Mouse (Mus musculus) heart, embryonic 16.5 days (tissue): ENCODE results near the gene Ssr2. TPM values are rescaled to one million over a fixed set of nuclear protein-coding genes. Genes with fewer than 3 reads are reported as not detected.

Experiments used
- ATAC-seq: fragments of 200-750 bp; cut with Nextera tagmentation; replicated peaks from 2 replicates; pipeline ENCODE4 v1.8.0; 2017; ENCODE audit warnings: moderate number of reproducible peaks; ENCODE audit not compliant: insufficient read depth, low FRiP score; ENCODE audit errors: extremely low read depth
- H3K27ac ChIP-seq: fragments of 300-500 bp; sonication (generic); 2 replicates; pipeline ENCODE4 v1.5.1; 2014; ENCODE audit warnings: mild to moderate bottlenecking, low read length, control low read depth, moderate library complexity
- H3K27me3 ChIP-seq: fragments of 300-500 bp; sonication (generic); 2 replicates; pipeline ENCODE4 v1.6.1; 2014; ENCODE audit warnings: low read length, mixed read lengths; ENCODE audit not compliant: control insufficient read depth, insufficient read depth
- H3K36me3 ChIP-seq: fragments of 300-500 bp; sonication (generic); 2 replicates; pipeline ENCODE4 v1.6.1; 2014; ENCODE audit not compliant: control insufficient read depth, insufficient read depth
- H3K4me1 ChIP-seq: fragments of 300-500 bp; sonication (generic); 2 replicates; pipeline ENCODE4 v1.6.1; 2014; ENCODE audit warnings: low read length, mixed read lengths; ENCODE audit not compliant: control insufficient read depth, insufficient read depth
- H3K4me2 ChIP-seq: fragments of 300-500 bp; sonication (generic); 2 replicates; pipeline ENCODE4 v1.6.1; 2014; ENCODE audit warnings: low read depth, mild to moderate bottlenecking, control low read depth, low read length
- H3K4me3 ChIP-seq: fragments of 300-500 bp; sonication (generic); 2 replicates; pipeline ENCODE4 v1.5.1; 2014; ENCODE audit warnings: mild to moderate bottlenecking, control low read depth, low read length
- H3K9ac ChIP-seq: fragments of 300-500 bp; sonication (generic); 2 replicates; pipeline ENCODE4 v1.6.1; 2014; ENCODE audit warnings: low read length, control low read depth
- H3K9me3 ChIP-seq: fragments of 300-500 bp; sonication (generic); replicated peaks from 2 replicates; pipeline ENCODE4 v1.6.1; 2016; ENCODE audit warnings: low read length; ENCODE audit not compliant: control insufficient read depth
- WGBS: fragments of 180-500 bp; shearing (Covaris S2); extraction: QIAGEN DNeasy Blood & Tissue Kit; methylation state at CpG from one replicate; pipeline ENCODE4 v1.1.7; 2014; 5-methylcytosine and 5-hydroxymethylcytosine counted together
- polyA plus RNA-seq: library from polyadenylated mRNA; unstranded; fragments of >200 nt; fragmentation: Nextera tagmentation; extraction: Ambion mirVana; gene quantifications from 2 replicates; pipeline ENCODE4 v1.2.1, GENCODE M21; 2015

Gene Ssr2
- polyA plus RNA-seq, 1 experiment from 2014 or later = 136 TPM

DNA sequence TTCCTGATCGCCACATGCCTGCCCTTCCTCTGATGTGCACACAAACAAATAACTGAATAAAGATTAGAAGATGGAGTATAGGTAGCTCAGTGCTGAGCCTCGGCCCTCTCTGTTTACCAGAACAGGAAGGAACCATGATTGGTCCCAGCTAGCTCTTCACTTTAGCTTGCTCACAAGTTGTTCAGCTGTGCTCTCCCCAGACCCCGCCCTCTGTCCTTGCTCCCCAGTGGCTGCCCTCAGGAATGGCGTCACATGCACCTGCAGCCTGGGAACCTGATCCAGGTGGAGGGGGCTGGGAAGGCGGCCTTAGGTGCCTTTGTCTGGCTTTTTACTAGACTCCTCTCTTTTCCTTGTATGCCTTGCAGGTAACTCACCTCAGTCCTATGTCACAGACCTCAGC, 39.4 kb downstream of the Ssr2 start:
- no peak for ATAC-seq
- no peak overlapping the region for H3K4me3 ChIP-seq
- 72% methylated on average over 5 of the region's 5 CpGs for WGBS
- peaks cover 35% of the 10 kb centered on the region for H3K4me1 ChIP-seq
- H3K27ac ChIP-seq = no peak overlapping the region
- no peaks in the 10 kb centered on the region for H3K9me3 ChIP-seq
- H3K27me3 ChIP-seq = no peaks in the 10 kb centered on the region
- no peak overlapping the region for H3K9ac ChIP-seq
- H3K4me2 ChIP-seq = no peak overlapping the region
- H3K36me3 ChIP-seq = no peaks in the 10 kb centered on the region

DNA sequence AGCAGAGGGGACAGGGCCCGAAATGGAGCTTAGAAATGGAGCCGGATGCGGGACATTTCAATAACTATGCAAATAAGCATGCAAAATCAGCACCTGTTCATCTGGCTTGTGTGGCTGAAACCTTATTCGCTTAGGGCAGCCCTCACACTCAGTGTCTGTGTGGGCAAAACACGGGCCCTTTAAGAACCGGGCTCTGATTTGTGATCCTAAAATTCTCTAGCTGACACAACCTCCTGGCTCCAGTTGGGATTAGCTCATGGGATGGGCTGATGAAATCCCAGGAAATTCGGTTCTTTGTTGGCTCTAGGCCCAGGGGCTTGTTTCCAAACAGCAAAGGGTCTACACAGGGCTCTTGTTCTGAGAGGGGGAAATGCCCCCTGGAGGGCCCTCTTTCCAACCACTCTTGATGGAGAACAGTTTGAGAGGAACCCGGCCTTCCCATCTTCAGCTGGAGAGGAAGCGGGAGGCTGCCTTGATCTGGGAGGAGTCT, 40.3 kb downstream of the Ssr2 start:
- Histone ChIP-seq H3K4me1 (peaks cover 38% of the 10 kb centered on the region), H3K36me3 (no peaks in the 10 kb centered on the region), H3K27me3 (no peaks in the 10 kb centered on the region), H3K4me3 (peak overlapping the region; percentile 22), H3K4me2 (peak overlapping the region; percentile 47), H3K27ac (peak overlapping the region; percentile 77), H3K9ac (peak overlapping the region; percentile 53), H3K9me3 (no peaks in the 10 kb centered on the region)
- 0 out of 2 replicates have a peak, but pooled peaks have one; percentile 7 for ATAC-seq
- WGBS = 40% methylated on average over 9 of the region's 9 CpGs

- Histone ChIP-seq H3K4me2 (peak overlapping the region; percentile 47), H3K9ac (peak overlapping the region; percentile 53; the same call in 1 of the 2 replicates), H3K9me3 (no peaks in the 10 kb centered on the region), H3K36me3 (no peaks in the 10 kb centered on the region), H3K4me3 (peak overlapping the region; percentile 22), H3K27ac (peak overlapping the region; percentile 77), H3K4me1 (peaks cover 38% of the 10 kb centered on the region), H3K27me3 (no peaks in the 10 kb centered on the region)
- ATAC-seq = no peak
- WGBS = 74% methylated on average over 3 of the region's 3 CpGs
Observed at GRCm38 (mm10) chr3:88616951-88617500, 41.4 kb downstream of the Ssr2 start.

DNA sequence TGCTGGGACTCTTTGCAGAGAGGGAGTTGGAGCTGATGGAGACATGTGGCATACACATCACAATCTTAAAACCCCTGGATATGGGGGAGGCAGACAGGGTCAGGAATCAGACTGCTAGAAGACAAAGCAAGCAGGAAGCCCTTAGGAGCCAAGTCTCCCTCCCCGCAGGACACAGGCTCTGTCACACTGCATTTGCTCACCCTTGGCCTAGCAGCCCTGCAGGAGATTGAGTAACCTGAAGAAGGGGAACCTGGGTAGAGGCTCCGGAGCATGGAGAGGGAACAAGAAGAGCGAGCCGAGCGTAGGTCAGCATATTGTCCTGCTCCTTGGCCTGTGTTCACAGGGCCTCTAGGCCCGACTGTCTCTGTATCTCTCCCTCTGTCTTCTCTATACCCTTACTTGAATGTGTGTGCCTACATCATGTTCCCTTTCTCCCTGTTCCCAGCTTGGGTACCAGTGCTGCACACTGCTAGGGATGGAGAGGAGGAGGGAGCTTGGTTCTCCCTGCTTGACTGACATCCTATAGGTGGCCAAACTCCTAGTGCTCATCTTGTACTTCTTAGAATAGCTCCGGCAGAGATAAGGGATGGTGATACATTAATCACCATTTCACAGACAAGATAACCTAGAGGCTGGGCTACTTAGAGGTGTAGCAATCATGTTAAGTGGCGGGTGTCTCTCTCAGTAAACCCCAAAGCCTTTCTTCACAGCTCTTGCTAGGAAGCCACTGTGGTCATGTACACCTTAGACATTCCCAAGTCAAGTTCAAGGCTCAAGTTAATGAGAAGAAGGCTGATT, 42.6 kb downstream of the Ssr2 start:
- H3K4me2 ChIP-seq = peak overlapping the region; percentile 26
- peaks cover 38% of the 10 kb centered on the region for H3K4me1 ChIP-seq
- no peak overlapping the region for H3K9ac ChIP-seq
- no peak for ATAC-seq
- H3K9me3 ChIP-seq = no peaks in the 10 kb centered on the region
- peak overlapping the region; percentile 61; the same call in 1 of the 2 replicates for H3K27ac ChIP-seq
- H3K36me3 ChIP-seq = no peaks in the 10 kb centered on the region
- peak overlapping the region; percentile 5; the same call in 1 of the 2 replicates for H3K4me3 ChIP-seq
- no peaks in the 10 kb centered on the region for H3K27me3 ChIP-seq
- 62% methylated on average over 8 of the region's 8 CpGs for WGBS

- H3K27me3 ChIP-seq = no peaks in the 10 kb centered on the region
- 38% methylated on average over 9 of the region's 9 CpGs for WGBS
- peaks cover 48% of the 10 kb centered on the region for H3K4me1 ChIP-seq
- 0 out of 2 replicates have a peak, but pooled peaks have one; percentile 12 for ATAC-seq
- no peak overlapping the region for H3K4me3 ChIP-seq
- peak overlapping the region; percentile 96; the same call in 1 of the 2 replicates for H3K4me2 ChIP-seq
- H3K9me3 ChIP-seq = no peaks in the 10 kb centered on the region
- no peaks in the 10 kb centered on the region for H3K36me3 ChIP-seq
- H3K27ac ChIP-seq = peak overlapping the region; percentile 98
- peak overlapping the region; percentile 98 for H3K9ac ChIP-seq
Observed at GRCm38 (mm10) chr3:88619113-88620097, 43.7 kb downstream of the Ssr2 start.

GRCm38 (mm10) chr3:88620146-88620991, 44.7 kb downstream of the Ssr2 start:
- Histone ChIP-seq H3K36me3 (no peaks in the 10 kb centered on the region), H3K9ac (peak overlapping the region; percentile 98), H3K4me2 (peak overlapping the region; percentile 96), H3K27me3 (no peaks in the 10 kb centered on the region), H3K4me1 (peaks cover 56% of the 10 kb centered on the region), H3K9me3 (no peaks in the 10 kb centered on the region), H3K4me3 (peak overlapping the region; percentile 91), H3K27ac (peak overlapping the region; percentile 98)
- ATAC-seq = no peak
- 14% methylated on average over 15 of the region's 15 CpGs for WGBS

DNA sequence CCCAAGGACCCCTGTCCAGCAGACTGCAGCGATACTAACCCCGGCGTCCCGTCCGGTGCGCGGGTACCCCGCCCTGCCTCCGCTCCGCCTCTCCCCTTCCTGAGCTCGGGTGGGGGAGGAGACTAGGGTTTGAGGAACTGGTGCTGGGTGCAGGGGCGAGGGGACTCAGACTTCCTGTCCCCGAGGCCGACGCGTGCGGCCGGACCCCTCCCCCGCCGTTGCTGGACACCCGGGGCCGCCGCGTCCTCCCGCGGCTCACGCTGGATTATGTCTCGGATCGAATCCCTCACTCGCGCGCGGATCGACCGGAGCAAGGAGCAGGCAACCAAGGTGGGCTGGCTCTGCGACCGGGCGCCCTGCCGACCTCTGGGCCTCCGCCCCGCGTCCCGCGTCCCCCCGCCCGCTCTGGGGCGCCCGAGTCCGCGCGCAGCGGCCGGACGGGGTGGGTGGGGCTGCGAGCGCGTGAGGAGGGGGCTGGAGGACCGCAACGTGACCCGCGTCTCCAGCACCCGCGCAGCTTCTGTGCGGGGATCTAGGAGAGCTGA, 45.4 kb downstream of the Ssr2 start:
- WGBS = under 1% methylated on average over 58 of the region's 64 CpGs
- Histone ChIP-seq H3K4me2 (peak overlapping the region; percentile 96), H3K9ac (peak overlapping the region; percentile 98), H3K4me1 (peaks cover 60% of the 10 kb centered on the region), H3K27ac (peak overlapping the region; percentile 98), H3K9me3 (no peaks in the 10 kb centered on the region), H3K4me3 (peak overlapping the region; percentile 91), H3K36me3 (no peaks in the 10 kb centered on the region), H3K27me3 (no peaks in the 10 kb centered on the region)
- ATAC-seq = peak; percentile 79
